Mouse (Mus musculus): ENCODE measurements around the gene Gfra1.

Gene Gfra1

DNA sequence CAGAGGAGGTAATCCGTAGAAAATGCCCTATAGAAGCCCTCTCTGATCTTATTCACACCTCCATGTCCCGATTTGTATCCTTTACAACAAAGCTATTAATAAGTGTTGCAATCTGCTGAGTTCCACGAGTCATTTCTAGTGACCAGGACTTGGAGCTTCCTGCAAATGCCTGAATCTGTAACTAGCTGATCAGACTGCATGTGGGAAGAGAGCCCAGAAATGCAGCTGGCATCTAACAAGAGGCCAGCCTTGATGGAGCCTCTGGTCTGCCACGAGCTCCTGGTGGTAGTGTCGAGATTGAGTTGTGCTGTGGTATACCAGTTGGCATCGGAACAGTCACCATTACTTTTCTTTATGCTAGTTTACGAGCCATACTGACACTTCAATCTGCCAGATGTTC, 200.3 kb downstream of the Gfra1 start:
- DNase-seq (ENCODE audit: low read depth, low spot score) = no peak

DNA sequence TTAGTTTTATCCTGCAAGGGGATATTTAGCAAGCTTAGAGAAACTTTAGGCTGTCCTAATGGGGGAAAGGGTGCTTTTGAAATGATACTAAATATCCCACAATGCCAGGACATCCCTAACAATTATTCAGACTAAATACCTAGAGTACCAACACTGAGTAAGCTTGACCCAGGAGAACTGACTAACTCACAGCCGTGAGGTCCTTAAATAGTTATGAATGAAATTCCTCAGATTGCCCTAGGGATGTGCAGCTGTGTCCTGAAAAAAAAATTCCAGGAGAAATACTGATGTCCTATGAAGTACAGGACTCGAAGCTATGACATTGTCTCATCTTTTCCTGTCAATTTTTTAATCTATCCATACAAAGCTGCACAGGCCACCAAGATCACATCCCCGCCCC, 201.5 kb downstream of the Gfra1 start:
- DNase-seq (ENCODE audit: low read depth, low spot score) = no peak

DNA sequence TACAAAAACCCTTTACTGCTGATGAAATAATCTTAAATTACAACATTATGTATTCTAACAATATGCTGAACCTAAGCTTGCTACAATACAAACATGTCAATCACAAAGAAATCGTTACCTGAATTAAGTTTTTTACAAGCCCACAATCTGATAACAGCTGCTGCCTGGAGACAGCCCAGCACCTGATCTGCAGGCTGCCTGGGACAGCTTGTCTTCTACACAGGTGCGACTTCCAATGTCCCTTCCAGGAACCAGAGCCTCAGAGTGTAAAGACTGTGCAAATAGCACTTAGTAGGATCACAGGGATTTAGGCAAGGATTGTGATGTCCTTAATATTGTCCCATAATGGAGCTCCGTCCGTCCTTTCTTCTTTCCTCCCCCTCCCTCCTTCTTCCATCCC, 204.0 kb downstream of the Gfra1 start:
- DNase-seq (ENCODE audit: low read depth, low spot score) = no peak

DNA sequence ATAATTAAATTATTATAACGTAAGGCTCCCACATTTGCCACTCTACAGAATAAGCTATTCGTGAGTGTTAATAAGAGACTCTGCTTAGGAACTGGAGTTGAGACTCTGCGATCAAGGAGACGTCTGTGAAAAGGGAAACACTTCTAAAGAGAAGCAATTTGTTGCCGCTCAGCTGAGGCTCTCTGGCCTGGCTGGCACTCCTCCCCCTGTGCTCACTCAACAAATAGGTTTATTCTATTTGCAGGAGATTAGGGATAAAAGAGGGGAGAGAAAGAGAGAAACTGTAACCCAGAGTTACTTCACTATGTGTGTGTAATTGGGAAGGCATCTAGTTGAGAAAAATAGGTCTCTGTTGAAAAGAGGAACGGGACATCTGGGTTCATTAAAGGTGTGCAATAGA, 204.6 kb downstream of the Gfra1 start:
- DNase-seq (ENCODE audit: low read depth, low spot score) = no peak

DNA sequence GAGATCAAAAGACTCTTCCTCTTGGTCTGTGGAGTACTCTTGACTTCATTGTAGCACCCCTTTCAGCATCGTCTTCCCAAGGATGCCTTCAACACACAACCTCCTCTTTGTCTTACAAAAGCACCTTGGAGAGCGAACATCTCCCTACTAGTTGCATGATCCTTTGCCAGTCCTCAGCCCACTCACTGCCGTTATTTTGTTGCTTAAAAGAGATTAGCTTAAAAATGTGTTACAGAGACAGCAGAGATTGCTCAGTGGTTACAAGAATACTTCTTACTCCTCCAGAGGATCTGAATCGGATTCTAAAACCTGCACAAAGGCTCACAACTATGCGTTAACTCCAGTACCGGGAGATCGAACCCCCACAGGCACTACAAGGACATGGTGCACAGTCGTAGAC, 205.5 kb downstream of the Gfra1 start:
- DNase-seq (ENCODE audit: low read depth, low spot score) = no peak

DNA sequence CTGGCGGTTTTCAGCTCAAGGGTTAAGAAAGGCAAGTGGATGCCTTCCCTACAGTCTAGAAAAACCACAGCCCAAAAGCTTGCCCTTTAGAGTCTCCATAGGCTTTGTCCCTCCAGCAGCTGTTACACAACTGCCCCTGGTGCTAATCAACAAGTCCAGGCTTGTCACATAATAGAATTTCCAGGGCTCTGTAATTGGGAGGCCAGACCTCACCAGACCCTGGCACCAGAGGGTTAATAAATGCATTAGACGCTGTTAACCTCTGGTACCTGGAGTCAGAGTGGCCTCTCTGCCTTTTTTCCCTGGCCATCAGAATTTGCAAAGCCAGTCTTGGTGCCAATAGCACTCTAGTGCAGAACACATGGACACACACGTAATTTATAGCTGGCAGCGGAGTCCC, 211.6 kb downstream of the Gfra1 start:
- DNase-seq (ENCODE audit: low read depth, low spot score) = no peak

DNA sequence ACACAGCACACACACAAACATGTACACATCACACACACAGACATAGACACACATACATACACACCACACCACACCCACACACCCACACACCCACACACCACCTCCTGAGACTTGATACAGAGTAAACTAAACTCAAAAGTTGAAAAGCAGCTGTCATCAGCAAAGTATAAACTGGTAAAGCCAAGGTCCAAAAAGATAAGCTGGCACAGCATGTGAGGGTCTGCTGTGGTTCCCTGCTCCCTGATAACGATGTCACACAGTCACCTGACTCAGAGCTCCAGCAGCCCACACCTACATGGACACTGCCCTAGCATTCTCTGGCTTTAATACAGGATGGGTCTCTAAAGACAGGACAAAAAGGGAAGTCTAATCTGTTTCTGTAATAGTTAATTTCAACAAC, 212.1 kb downstream of the Gfra1 start:
- no peak for DNase-seq (ENCODE audit: low read depth, low spot score)

DNA sequence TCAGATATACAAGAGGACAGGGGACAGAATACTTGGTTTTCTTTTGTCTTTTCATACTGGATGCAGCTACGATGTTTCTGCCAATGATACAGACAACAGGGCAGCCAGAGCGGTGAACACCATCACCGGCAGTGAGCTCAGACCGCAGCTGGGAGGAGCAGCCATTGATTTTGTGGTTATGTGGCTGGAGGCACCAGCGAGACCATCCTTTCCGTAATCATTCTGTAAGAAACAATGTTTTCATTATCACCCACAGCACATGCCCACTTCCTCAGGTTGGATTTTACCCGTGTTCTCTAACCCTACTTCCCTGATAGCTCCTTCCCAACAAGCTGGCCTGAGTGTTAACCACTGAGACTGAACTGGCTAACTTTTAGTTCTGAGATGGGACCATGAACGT, 217.4 kb downstream of the Gfra1 start:
- DNase-seq (ENCODE audit: low read depth, low spot score) = peak; percentile 26

DNA sequence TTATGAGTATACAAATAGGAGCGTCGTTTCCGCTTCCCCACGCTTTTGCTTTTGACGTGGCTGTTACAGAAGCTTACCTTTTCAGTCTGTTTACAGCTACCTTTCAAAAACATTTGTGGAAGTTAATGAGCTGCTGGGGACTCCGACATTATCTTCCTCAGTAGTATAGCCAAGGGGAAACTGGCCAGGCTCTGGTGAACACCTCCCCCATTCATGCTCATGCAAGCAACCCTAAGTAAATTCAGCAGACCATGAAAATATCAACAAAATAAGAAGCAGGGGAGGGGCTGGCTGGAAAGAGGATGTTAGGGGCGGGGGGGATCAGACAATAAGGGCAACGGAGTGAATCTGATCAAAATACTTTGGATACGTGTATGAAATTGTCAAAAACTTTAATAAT, 228.0 kb downstream of the Gfra1 start:
- no peak for DNase-seq (ENCODE audit: low read depth, low spot score)

DNA sequence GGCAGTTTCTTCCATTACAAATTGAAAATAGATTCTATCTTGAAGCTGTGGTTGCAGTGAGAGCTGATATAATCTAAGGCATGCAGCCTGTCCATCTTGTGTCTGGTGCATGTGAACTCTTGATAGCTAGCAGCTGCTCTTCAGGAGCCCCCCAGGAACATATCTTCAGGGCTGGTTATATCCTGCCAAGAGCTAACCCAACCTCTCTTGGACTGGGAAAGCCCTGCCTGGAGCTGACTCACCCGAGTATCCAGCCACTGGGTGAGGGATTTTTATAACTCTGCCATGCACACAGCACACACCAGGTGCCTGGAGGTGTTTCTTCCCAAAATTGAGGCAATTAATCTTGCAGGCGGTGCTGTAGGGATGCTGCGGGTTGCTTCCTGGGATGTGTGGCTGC, 228.8 kb downstream of the Gfra1 start:
- no peak for DNase-seq (ENCODE audit: low read depth, low spot score)

DNA sequence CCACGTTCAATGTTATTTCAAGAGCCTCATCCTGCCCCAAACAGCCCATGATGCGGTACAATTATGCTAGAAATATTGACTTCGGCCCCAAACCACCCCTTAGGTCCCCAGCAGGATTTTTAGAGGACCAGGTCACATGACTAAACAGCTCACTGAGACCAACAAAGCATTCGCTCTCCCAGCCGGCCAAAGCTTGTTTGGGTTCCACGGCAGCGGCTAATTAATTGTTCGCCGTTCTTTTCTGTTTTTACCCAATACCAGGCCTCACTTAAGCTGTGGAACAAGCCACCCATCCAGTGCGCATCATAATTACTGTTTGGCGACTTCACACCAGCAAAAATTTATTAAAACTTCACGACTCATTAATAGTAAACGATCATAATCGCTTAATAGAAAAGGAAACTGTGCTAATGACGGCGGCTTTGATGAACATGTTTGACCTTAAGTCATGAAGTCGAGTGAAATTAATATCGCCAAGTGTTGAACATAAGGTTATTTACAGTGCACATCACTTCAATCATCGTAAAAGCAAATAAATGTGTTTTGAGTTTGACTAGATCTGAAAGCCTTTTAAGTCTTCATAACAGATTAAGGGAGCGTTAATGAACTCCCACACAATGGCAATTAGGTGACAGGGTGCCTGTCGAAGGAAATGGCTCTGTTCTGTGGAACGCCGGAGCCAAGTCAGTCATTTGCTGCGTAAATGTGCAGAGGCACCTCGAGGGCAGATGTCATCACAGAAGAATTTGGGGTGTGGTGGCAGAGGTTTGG, 235.5 kb downstream of the Gfra1 start:
- no peak for DNase-seq (ENCODE audit: low read depth, low spot score)

DNA sequence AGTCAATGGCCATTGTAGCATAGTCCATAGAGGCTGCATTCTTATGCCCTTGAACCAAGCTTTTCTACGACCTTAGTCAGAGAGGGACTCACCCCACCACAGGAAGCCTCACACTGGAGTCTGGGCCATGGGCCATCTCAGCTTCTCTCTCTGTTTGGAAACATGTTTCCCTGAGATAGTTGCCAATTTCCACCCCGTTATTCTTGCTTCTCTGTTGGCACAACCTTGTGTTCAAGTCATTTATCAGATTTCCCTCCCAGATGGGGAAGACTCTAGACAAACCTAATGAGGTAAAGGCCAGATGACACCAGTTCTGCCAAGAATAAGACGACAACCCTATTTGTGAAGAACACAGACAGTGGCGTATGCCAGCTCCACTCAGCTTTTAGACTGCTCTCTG, 238.1 kb downstream of the Gfra1 start:
- no peak for DNase-seq (ENCODE audit: low read depth, low spot score)

DNA sequence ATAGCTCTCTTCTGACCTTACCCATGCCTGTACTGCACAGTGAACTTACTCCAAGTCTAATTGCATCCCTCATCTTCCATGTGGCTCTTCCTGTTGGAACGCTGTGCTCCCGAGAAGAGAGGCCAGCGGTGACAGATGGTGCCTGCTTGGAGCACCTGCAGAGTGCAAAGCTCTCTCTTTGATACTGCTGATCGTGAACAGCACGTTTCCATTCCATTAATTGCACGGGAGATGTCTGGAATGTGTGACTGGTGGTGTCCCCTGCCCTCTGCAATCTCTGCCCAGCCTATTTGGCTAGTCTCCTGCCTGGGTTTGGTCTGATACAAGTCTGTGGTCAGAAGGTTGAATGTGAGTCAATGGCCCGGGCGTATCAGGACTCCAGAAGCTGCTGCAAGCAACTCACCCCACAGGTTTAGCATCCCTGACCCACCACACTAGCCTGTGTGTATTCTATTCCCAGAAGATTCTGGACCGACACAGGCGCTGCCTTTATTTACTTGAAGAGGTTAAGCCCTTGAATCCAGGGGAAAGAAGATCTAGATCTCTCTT, 249.1 kb downstream of the Gfra1 start:
- DNase-seq (ENCODE audit: low read depth, low spot score) = no peak

DNA sequence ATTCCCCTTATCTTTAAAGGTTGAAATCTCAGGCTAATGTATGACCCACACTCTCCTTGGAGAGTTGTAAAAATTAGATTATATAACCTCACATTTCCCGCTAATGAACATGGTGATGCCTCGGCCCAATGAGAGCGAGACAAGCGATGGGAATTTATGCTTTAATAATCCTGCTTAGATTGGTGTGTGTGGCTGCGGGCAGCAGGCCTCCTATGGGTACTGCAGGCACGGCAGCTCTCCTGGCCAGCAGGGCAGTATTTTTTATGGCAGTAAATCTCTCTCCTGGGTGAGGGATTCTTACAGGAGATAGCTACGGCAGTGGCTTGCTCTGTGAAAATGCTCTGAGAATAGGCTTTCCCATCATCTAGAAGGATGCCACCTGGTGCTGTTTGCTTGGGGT, 250.2 kb downstream of the Gfra1 start:
- no peak for DNase-seq (ENCODE audit: low read depth, low spot score)

DNA sequence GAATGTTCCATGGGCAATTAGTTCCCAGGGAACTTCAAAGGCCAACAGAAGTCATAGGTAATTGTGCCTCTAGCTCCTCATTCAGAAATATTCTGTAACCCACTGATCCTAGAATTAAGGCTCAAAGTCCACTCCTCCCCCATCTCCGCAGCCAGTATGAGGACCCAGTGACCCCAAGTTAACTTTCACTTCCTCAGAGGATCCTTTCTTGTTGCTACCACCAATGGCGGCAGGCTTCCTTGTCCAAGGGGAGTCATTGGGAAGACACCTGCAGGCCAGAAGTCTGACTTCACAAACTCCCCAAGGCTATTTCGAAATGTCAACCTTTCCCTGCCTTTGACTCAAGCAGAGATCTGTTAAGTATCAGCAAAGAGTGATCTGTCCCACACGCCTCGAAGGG, 253.1 kb downstream of the Gfra1 start:
- DNase-seq (ENCODE audit: low read depth, low spot score) = no peak

DNA sequence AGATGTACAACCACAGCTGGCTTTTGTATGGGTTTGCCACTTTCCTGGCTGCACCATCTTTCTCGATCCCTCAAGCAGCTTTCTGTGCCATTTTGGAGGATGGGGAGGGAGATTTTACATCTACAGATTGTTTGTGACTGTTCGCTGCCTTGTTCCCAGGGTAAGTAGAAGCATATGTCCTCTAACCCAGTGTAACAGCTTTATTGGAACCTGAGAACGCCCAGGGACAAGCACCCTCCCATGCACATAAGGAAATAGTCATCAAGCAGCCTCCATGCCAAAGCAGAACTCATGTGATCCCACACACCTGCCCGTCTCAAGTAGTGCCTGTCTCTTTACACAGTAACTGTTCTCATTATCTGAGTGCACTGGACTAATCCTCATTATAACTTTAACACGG, 256.0 kb downstream of the Gfra1 start:
- no peak for DNase-seq (ENCODE audit: low read depth, low spot score)

DNA sequence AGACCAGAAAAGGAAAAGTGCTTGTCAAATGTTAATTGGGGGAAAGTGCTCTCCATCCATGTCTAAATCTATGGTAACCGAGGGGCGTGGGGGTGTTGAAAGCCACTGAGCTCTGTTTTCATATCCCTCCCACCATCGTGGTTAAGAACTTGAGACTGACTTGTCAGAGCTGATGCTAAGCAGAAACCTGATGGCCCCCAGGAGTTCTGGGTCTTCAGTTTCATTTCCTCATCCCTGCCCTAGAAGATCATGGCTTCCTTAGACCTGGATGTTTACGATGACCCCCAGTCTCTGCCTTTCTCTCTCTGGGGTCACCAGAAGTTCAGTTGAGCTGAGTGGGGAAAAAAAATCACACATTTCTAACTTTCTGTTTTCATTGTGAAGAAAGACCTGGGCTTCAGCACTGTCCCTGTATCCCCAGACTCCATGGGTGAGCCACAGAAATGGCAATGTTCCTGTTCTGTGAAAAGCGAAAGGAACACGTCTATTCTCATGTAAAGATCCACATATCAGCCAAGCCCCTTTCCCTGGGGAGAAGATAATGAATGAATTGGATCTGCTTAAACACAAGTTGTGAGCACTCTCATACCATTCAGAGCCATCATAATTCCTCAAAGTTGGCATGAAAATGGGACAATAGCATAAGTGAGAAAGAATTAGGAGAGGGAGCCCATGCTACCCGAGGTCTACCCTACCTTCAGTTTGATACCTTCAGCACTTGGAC, 261.8 kb downstream of the Gfra1 start:
- no peak for DNase-seq (ENCODE audit: low read depth, low spot score)

DNA sequence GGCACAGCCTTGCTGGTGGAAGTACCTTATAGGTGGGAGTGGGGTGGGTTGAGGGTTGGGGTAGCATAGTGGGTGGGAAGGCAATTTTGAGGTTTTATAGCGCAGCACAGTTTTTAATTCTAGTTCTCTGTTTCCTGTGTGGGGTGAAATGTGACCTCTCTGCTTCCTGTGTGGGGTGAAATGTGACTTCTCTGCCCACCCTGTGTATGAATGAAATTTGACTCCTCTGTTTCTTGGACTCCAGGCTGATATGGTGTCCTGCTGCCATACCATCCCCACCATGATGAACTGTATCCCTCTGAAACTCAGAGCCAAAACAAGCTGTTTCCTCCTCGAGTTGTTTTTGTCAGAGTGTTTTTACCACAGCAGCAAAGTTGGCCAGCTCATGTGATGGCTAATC, 264.8 kb downstream of the Gfra1 start:
- no peak for DNase-seq (ENCODE audit: low read depth, low spot score)

DNA sequence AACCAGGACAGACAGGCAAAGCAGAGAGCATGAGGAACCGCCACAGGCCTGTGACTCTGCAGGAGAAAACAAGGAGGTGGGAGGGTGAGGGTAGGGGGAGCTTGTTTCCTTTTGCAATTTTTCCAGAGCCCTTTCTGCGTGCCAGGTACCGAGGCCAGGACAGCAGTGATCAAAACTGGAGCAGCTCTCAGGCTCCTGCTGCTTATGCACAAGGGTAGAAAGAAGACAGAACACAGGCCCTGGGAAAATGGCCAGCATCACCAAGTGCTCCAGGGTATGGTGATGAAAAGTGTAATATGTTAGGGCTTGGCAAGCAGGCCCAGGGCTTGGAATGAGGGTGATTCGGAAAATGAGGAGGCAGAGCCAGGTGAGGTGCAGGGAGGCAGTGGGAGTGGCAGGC, 269.2 kb downstream of the Gfra1 start:
- no peak for DNase-seq (ENCODE audit: low read depth, low spot score)

All from CD4-positive helper T cell, adult 2 months (primary cell).